Mouse (Mus musculus) limb, embryonic 12.5 days (tissue): Measurements from ENCODE around the gene Nudt8. TPM values are rescaled to one million over a fixed set of nuclear protein-coding genes. Genes with fewer than 3 reads are reported as not detected.
A peak's percentile ranks its signal among the peaks of the same experiment; 100 is the strongest.

Experiments used
- ATAC-seq: fragments of 200-750 bp; cut with Nextera tagmentation; 2 replicates; pipeline ENCODE4 v1.8.0; 2017; ENCODE audit warnings: low read depth, moderate TSS enrichment; ENCODE audit not compliant: insufficient number of reproducible peaks, insufficient read depth, low FRiP score, low TSS enrichment
- H3K27ac ChIP-seq: fragments of 300-500 bp; sonication (generic); 2 replicates; pipeline ENCODE4 v1.5.1; 2016; ENCODE audit warnings: mild to moderate bottlenecking, moderate library complexity
- H3K27me3 ChIP-seq: fragments of 300-500 bp; sonication (generic); 2 replicates; pipeline ENCODE4 v1.6.1; 2016; ENCODE audit warnings: mild to moderate bottlenecking, moderate library complexity
- H3K36me3 ChIP-seq: fragments of 300-500 bp; sonication (generic); 2 replicates; pipeline ENCODE4 v1.6.1; 2016; ENCODE audit warnings: mild to moderate bottlenecking, moderate library complexity
- H3K4me1 ChIP-seq: fragments of 300-500 bp; sonication (generic); replicated peaks from 2 replicates; pipeline ENCODE4 v1.6.1; 2016
- H3K4me2 ChIP-seq: fragments of 300-500 bp; sonication (generic); 2 replicates; pipeline ENCODE4 v1.6.1; 2016; ENCODE audit warnings: mild to moderate bottlenecking, moderate library complexity
- H3K4me3 ChIP-seq: fragments of 300-500 bp; sonication (generic); replicated peaks from 2 replicates; pipeline ENCODE4 v1.5.1; 2016; ENCODE audit warnings: mild to moderate bottlenecking
- H3K9ac ChIP-seq: fragments of 300-500 bp; sonication (generic); replicated peaks from 2 replicates; pipeline ENCODE4 v1.6.1; 2016; ENCODE audit warnings: mild to moderate bottlenecking, moderate library complexity
- H3K9me3 ChIP-seq: fragments of 300-500 bp; sonication (generic); 2 replicates; pipeline ENCODE4 v1.6.1; 2016; ENCODE audit warnings: mild to moderate bottlenecking, moderate library complexity
- WGBS: fragments of 180-500 bp; shearing (Covaris S2); methylation state at CpG from one replicate; pipeline ENCODE4 v1.1.7; 2016; 5-methylcytosine and 5-hydroxymethylcytosine counted together
- polyA plus RNA-seq: library from polyadenylated mRNA; unstranded; fragments of >200 nt; fragmentation: Nextera tagmentation; extraction: Ambion mirVana; gene quantifications from 2 replicates; pipeline ENCODE4 v1.2.1, GENCODE M21; 2016

Gene Nudt8
- polyA plus RNA-seq, 1 experiment from 2014 or later = 30.8 TPM

DNA sequence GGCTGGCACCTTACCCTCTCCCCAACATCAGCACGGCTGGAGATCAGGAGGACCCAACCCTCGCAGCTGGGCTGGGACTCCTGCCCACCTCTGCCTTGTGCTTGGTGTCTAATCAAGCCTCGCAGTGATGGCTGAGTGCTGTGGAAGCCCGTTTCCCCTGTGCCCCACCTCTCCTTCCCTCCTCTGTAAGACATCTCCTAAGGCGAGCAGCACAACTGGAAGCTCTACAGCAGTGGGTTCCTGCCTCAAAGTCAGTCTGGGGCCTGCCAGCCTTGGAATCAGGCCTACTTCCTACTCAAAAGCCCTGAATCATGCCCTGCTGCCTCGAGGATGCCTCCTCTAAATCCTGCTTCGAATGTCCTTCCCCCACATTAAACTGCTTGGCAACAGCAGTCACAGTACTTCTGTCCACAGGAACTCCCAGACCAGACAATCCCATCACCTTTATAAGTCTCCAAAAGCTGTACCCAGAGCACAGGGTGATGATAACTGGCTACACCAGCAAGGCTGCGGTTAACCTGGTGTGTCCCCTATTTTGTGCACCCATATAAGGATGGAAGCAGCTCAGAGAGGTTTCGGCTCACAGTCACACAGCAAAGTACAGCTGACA is 1.2 kb upstream of the Nudt8 start:
- 0 out of 2 replicates have a peak, but pooled peaks cover 4% of the 10 kb centered on the region for H3K36me3 ChIP-seq
- no peaks in the 10 kb centered on the region for H3K27me3 ChIP-seq
- H3K9me3 ChIP-seq = no peaks in the 10 kb centered on the region
- H3K4me2 ChIP-seq = peak overlapping the region; percentile 84
- 76% methylated on average over 9 of the region's 9 CpGs for WGBS
- H3K4me3 ChIP-seq = peak overlapping the region; percentile 82
- no peak for ATAC-seq
- peaks cover 18% of the 10 kb centered on the region for H3K4me1 ChIP-seq
- H3K27ac ChIP-seq = no peak overlapping the region
- peak overlapping the region; percentile 47; the same call in 1 of the 2 replicates for H3K9ac ChIP-seq

DNA sequence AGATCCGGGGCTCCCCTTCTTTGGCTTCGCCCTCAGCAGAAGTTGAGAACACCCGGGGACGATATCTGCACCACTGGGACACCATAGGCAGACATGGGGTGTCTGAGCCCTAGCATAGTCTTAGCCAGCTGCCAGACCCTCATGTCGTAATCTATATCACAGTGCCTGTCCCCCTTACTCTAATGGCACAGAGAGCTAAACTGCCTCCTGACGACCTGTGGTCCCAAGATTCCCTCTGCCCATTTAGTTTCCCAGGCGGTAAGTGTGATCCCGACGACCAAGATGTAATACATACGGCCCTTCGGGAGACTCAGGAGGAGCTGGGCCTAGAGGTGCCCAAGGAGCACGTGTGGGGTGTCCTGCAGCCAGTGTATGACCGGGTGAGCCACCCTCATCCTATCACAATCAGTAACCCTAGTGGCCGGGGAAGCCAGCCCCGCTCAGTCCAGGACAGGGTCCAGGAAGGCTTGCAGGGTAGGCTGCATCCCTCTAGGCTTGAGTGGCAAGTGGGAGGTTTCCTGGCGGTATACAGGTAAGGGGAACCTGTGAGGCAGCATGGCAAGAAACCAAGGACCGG is 657 bp downstream of the Nudt8 start:
- no peaks in the 10 kb centered on the region for H3K27me3 ChIP-seq
- peak overlapping the region; percentile 98 for H3K27ac ChIP-seq
- peak overlapping the region; percentile 89 for H3K9ac ChIP-seq
- peak; percentile 20; the same call in 1 of the 2 replicates for ATAC-seq
- peak overlapping the region; percentile 82 for H3K4me3 ChIP-seq
- peaks cover 19% of the 10 kb centered on the region for H3K36me3 ChIP-seq
- H3K4me2 ChIP-seq = peak overlapping the region; percentile 84
- peaks cover 14% of the 10 kb centered on the region for H3K4me1 ChIP-seq
- no peaks in the 10 kb centered on the region for H3K9me3 ChIP-seq
- 15% methylated on average over 17 of the region's 17 CpGs for WGBS

DNA sequence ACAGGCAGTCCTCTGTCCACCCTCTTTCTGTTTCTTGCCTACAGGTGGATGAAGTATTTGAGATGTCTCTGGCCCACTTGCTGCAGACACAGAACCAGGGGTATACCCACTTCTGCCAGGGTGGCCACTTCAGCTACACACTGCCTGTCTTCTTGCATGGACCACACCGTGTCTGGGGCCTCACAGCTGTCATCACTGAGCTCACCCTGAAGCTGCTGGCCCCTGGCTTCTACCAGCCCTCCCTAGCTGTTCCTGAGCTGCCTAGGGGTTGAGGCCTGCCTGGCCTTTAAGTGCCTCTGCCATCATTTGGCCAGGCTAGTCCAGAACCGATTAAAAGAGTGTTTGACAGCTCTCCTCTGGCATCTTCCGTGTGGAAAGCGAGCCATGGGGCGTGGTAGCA is 1.4 kb downstream of the Nudt8 start:
- Histone ChIP-seq H3K27ac (no peak overlapping the region), H3K27me3 (no peaks in the 10 kb centered on the region), H3K9ac (no peak overlapping the region), H3K4me1 (peaks cover 13% of the 10 kb centered on the region), H3K36me3 (peaks cover 26% of the 10 kb centered on the region), H3K4me2 (peak overlapping the region; percentile 84), H3K4me3 (peak overlapping the region; percentile 82), H3K9me3 (no peaks in the 10 kb centered on the region)
- ATAC-seq = no peak
- 81% methylated on average over 5 of the region's 5 CpGs for WGBS

DNA sequence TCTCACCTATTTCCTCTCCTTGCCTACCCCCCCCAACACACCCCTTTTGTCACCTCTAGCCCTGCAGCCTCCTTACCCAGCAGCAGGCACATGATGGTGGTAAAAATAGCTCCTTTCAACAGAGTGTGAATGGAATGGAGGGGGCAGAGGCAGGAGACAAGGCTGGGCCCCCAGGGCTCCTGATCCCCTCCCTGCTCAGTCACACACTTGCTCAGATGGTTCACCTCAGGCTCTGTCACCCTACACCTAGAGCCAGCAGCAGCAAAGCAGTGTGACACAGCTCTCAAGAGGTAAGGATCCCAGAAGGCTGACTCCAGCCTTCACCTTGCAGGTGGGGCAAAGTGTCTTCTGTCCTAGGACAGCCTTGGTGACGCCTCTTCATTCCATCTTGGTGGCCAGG is 2.7 kb downstream of the Nudt8 start, which contains the start of gene Doc2g:
TSS of gene Doc2g (plus strand) at position 202 of the 400 bp plus-strand sequence.
- no peak for ATAC-seq
- Histone ChIP-seq H3K9ac (peak within 1 kb of the TSS; percentile 14; the same call in 1 of the 2 replicates), H3K27me3 (no peaks in the 10 kb centered on the region), H3K4me2 (no peak within 1 kb of the TSS), H3K27ac (no peak within 1 kb of the TSS), H3K36me3 (peaks cover 40% of the 10 kb centered on the region), H3K9me3 (no peaks in the 10 kb centered on the region), H3K4me1 (peaks cover 13% of the 10 kb centered on the region), H3K4me3 (no peak within 1 kb of the TSS)
- WGBS = 82% methylated on average over 1 of the region's 1 CpGs

DNA sequence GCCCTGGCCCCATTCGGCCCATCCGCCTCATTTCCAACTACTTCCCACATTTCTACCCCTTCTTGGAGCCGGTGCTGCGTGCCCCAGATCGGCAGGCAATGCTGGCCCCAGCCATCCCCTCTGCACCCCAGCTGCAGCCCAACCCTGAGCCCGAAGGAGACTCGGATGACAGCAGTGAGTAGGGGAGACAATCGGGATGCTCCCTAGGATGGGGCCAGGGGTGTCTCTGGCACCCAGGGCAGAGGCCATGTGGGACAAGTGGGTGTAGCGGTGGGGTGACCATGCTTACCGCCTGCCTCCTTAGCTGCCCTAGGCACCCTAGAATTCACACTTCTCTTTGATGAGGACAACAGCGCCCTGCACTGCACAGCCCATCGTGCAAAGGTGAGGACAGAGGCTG is 3.3 kb downstream of the Nudt8 start:
- no peak overlapping the region for H3K4me2 ChIP-seq
- H3K27me3 ChIP-seq = no peaks in the 10 kb centered on the region
- no peak overlapping the region for H3K27ac ChIP-seq
- no peak for ATAC-seq
- H3K9ac ChIP-seq = no peak overlapping the region
- H3K36me3 ChIP-seq = peaks cover 45% of the 10 kb centered on the region
- peaks cover 13% of the 10 kb centered on the region for H3K4me1 ChIP-seq
- no peak overlapping the region for H3K4me3 ChIP-seq
- 72% methylated on average over 12 of the region's 12 CpGs for WGBS
- H3K9me3 ChIP-seq = no peaks in the 10 kb centered on the region

DNA sequence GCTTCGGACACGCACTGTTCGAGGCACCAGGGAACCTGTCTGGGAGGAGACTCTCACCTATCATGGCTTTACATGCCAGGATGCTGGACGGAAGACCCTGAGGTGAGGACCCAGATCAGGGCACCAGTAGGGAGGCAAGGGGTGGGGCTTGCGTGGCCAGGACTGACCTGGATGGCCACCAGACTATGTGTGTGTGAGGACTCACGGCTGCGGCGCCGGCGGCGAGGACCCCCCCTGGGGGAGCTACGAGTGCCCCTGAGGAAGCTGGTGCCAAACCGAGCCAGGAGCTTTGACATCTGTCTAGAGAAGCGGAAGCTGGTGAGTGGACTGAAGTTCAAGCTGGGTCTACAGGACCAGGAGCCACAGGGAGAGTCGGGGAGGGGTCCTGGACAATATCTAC is 4.0 kb downstream of the Nudt8 start:
- H3K36me3 ChIP-seq = peaks cover 52% of the 10 kb centered on the region
- 86% methylated on average over 15 of the region's 15 CpGs for WGBS
- no peak overlapping the region for H3K27ac ChIP-seq
- no peak overlapping the region for H3K4me3 ChIP-seq
- H3K4me1 ChIP-seq = peaks cover 13% of the 10 kb centered on the region
- no peak overlapping the region for H3K4me2 ChIP-seq
- no peaks in the 10 kb centered on the region for H3K9me3 ChIP-seq
- no peaks in the 10 kb centered on the region for H3K27me3 ChIP-seq
- no peak overlapping the region for H3K9ac ChIP-seq
- no peak for ATAC-seq

DNA sequence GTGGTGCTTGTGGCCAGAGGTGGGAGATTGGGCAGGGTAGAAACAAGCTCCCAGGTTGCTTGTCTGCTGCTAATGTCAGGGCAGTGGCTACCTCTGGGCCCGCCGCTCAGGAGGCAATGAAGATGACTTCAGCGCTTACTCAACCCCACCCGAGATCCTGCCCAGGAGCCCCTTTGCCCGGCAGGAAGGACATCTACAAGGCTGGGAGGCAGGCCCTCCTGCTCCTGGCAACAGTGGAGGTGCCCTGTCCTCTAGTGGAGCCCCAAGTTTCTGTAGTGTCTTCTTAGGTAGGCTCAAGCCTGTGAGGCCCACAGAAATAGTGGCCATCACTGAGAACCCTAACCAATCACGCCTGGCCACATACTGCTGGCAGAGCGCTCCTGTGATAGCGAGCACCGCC is 4.7 kb downstream of the Nudt8 start:
- Histone ChIP-seq H3K4me3 (no peak overlapping the region), H3K9me3 (no peaks in the 10 kb centered on the region), H3K9ac (no peak overlapping the region), H3K27me3 (no peaks in the 10 kb centered on the region), H3K4me2 (no peak overlapping the region), H3K36me3 (peaks cover 59% of the 10 kb centered on the region), H3K4me1 (peaks cover 9% of the 10 kb centered on the region), H3K27ac (no peak overlapping the region)
- 90% methylated on average over 9 of the region's 9 CpGs for WGBS
- no peak for ATAC-seq

DNA sequence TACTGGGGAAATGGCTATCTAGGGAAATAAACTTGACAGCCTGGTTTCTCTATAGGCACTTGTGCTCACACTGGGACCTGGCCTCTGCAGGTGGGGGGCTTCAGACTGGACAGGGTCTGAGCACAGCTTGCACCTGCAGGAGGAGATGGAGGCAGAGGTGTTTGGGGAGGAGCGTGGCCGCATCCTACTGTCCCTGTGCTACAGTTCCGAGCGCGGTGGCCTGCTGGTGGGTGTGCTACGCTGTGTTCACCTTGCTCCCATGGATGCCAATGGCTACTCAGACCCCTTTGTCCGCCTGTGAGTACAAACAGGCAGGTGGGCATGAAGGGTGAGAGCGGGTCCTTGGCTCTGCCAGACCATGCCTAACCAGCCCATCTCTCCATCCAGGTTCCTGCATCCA is 5.6 kb downstream of the Nudt8 start:
- H3K4me3 ChIP-seq = no peak overlapping the region
- no peak overlapping the region for H3K4me2 ChIP-seq
- WGBS = 91% methylated on average over 8 of the region's 8 CpGs
- peaks cover 66% of the 10 kb centered on the region for H3K36me3 ChIP-seq
- no peak overlapping the region for H3K27ac ChIP-seq
- no peak overlapping the region for H3K9ac ChIP-seq
- ATAC-seq = no peak
- H3K27me3 ChIP-seq = no peaks in the 10 kb centered on the region
- peaks cover 7% of the 10 kb centered on the region for H3K4me1 ChIP-seq
- no peaks in the 10 kb centered on the region for H3K9me3 ChIP-seq

DNA sequence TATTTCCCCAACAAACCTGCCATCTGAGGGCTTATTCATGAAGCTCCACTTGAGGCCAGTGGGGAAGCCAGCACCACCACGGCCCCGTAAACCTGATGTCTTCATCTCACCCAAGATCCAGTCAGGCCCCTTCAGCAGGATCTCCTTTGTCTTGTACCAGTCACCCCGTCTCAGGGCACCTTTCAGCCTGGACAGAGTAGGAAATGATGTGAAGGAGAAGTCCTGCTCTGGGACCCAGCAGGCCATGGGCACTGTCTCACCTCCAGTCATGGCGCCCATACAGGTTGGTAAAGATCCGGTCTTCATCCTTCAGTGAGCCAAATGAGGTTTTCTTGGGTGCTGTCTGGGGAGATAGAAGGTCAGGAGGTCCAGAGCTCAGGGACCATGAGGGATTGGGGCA is 10.7 kb downstream of the Nudt8 start:
- WGBS = 91% methylated on average over 5 of the region's 5 CpGs
- H3K9me3 ChIP-seq = no peaks in the 10 kb centered on the region
- H3K4me3 ChIP-seq = no peak overlapping the region
- H3K9ac ChIP-seq = no peak overlapping the region
- ATAC-seq = no peak
- H3K36me3 ChIP-seq = peaks cover 49% of the 10 kb centered on the region
- peaks cover 10% of the 10 kb centered on the region; the same call in 1 of the 2 replicates for H3K4me1 ChIP-seq
- H3K27me3 ChIP-seq = no peaks in the 10 kb centered on the region
- H3K4me2 ChIP-seq = peak overlapping the region; percentile 67; the same call in 1 of the 2 replicates
- H3K27ac ChIP-seq = no peak overlapping the region

DNA sequence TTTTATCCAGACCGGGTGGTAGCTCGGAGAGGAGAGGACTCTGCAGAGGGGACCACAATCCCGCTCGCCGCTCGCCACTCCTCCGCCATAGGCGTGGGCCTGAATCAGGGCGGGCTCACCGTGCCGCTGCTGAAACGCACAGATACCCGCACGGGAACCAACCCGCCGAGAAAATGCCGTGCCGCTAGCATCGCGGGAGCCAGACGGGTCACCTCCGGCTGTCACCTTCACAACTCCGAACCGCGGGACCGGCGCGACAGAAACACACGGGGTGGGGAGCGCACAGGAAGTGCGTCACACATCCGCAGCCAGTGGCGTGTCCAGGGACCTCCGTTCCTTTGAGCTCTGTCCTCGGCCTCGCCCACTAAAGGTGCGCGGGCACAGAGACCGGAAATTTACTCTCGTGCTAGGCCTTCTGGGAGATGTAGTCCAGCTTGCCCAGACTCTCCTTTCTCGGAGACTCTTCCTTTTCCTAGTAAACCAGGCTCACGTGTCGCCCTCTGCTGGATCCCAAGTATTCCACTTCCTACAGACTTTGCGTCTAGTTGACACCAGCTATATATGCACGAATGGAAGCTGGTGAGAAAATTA is 12.1 kb downstream of the Nudt8 start, which contains the start of gene Ndufv1:
TSS of gene Ndufv1 (minus strand) at position 375 of the 591 bp plus-strand sequence.
- peaks cover 10% of the 10 kb centered on the region; the same call in 1 of the 2 replicates for H3K4me1 ChIP-seq
- H3K36me3 ChIP-seq = peaks cover 35% of the 10 kb centered on the region
- ATAC-seq = peak; percentile 99
- H3K4me3 ChIP-seq = peak within 1 kb of the TSS; percentile 89
- H3K4me2 ChIP-seq = peak within 1 kb of the TSS; percentile 67
- H3K27ac ChIP-seq = no peak within 1 kb of the TSS
- H3K9ac ChIP-seq = peak within 1 kb of the TSS; percentile 67
- under 1% methylated on average over 45 of the region's 45 CpGs for WGBS
- no peaks in the 10 kb centered on the region for H3K27me3 ChIP-seq
- no peaks in the 10 kb centered on the region for H3K9me3 ChIP-seq

DNA sequence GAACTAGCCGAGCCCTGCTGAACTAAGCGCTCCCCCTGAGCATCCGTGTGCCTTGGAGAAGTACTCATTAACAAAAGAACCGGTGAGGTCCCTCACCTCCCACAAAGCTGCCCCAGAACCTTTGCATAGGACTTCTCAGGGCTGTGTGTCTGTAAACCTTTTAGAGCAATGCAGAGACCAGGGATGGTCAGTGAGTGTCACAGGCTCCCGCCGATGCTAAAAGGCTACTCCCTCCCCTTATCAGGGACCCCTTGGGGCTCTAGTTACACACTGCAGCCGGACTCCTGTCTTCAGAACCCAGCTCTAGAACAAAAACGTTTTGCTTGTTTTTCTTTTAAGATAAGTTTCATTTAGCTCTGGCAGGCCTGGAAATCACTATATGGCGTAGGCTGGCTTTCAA is 12.7 kb downstream of the Nudt8 start:
- peaks cover 10% of the 10 kb centered on the region; the same call in 1 of the 2 replicates for H3K4me1 ChIP-seq
- peak overlapping the region; percentile 89 for H3K4me3 ChIP-seq
- 0 out of 2 replicates have a peak overlapping the region, but pooled peaks have one; percentile 1 for H3K9ac ChIP-seq
- peaks cover 29% of the 10 kb centered on the region for H3K36me3 ChIP-seq
- no peak overlapping the region for H3K27ac ChIP-seq
- no peaks in the 10 kb centered on the region for H3K9me3 ChIP-seq
- peak overlapping the region; percentile 67 for H3K4me2 ChIP-seq
- H3K27me3 ChIP-seq = no peaks in the 10 kb centered on the region
- WGBS = 20% methylated on average over 9 of the region's 9 CpGs
- ATAC-seq = peak; percentile 35
